Mouse (Mus musculus) fibroblast of lung, adult 2 months (primary cell): Measurements from ENCODE around the gene Fat3.

ENCODE experiments used
- DNase-seq: peaks from one replicate; pipeline ENCODE4 v3.0.0-alpha.2; 2011; ENCODE audit warnings: low read depth

Fat3 gene

GRCm38 (mm10) chr9:16437805-16438204 lies 63.3 kb downstream of the Fat3 start:
- no peak for DNase-seq

GRCm38 (mm10) chr9:16428589-16428988 lies 72.5 kb downstream of the Fat3 start:
- no peak for DNase-seq

DNA sequence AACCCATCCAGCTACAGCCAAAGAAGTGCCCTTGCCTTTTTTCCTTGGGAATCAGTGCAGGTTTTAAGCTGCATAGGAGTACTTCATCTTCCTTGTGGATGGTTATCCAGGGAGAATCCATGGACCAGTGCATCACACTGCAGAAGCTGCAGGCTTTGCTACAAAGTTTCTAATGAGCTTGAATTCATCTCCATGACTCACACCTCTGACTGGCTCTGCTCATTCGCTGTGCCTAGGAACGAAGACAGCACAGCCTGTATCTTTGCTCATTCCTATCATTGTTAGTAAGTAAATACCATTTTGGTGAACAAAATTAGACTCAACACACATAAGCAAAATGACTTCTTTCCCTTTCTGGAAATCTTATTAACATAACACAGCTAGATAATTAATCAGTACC lies 78.4 kb downstream of the Fat3 start:
- no peak for DNase-seq

DNA sequence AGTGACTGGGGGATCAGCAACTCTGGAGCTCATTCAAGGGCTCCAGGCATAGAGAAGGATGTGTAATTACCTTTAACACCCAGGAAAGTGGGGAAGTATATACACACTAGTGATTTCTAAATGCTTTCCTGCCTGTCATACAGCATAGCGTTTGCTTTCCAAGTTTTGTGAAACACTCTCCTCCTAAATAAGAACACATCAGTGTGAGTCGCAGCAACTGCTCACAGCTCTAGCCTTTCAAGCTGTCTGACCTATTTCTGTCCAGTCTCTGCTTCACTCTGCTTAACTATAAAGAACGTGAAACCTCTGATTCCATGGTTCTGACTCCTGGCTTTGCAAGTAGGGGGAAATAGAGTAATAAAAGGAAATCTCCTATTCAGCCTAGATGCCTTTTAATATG lies 98.3 kb downstream of the Fat3 start:
- DNase-seq: no peak

- DNase-seq: no peak
Measured at GRCm38 (mm10) chr9:16398734-16399686, 102.1 kb downstream of the Fat3 start.

- no peak for DNase-seq
Measured at GRCm38 (mm10) chr9:16389141-16389540, 111.9 kb downstream of the Fat3 start.

- no peak for DNase-seq
Measured at GRCm38 (mm10) chr9:16387527-16387926, 113.6 kb downstream of the Fat3 start.

GRCm38 (mm10) chr9:16363713-16364112 lies 137.4 kb downstream of the Fat3 start:
- DNase-seq: no peak

DNA sequence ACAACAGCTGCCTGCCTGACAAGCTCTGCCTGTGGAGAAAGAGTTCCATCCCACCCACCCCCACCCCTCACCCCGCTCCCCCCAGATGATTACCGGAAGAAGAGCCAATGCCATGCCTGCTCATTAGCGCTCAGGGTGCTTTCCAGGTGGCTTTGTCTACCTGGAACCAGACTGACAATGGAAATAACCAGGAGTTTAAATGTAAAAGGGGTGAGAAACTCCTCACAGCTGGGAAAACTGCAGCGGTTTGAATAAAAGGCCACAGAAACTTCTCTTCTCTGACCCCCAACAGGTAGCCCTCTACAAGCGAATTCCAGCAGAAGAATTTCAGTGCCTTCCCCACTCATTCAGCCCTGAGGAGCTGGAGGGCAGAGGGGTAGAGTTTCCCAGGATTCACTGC lies 139.3 kb downstream of the Fat3 start:
- DNase-seq: no peak

DNA sequence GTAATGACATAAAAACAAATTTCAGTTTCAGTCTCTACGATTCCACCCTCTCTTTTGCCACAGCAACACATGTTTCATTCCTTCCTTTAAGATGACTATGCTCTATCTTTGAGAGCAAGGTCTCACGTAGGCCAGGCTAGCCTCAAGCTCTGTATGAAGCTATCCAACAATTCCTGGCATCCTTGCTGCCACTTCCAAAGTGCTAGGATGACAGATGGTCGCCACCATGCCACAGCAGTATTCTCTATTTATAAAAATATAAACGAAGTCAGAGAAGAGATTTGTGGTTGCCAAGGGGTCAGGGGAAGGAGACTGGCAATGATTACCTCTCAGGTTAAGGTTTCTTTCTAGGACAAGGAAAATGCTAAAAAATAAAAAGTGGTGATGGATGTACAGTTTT lies 144.4 kb downstream of the Fat3 start:
- no peak for DNase-seq

DNA sequence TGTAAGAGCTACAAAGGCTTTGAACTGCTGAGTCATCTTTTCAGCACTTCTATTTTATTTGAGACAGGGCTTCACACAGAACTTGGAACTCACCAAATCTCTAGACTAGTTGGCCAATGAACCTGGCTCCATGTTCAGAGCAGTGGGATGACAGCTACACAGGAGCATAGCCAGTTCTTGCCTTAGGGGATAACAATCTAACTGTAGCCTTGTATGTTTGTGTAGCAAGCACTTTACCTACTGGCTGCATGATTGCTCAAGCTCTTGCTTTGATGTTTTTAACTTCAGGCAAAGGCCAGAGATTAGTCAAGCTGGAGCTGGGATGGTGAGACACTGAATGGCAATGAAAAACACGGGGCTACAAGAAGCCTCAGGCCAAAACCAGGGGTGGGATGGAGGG lies 146.2 kb downstream of the Fat3 start:
- no peak for DNase-seq

DNA sequence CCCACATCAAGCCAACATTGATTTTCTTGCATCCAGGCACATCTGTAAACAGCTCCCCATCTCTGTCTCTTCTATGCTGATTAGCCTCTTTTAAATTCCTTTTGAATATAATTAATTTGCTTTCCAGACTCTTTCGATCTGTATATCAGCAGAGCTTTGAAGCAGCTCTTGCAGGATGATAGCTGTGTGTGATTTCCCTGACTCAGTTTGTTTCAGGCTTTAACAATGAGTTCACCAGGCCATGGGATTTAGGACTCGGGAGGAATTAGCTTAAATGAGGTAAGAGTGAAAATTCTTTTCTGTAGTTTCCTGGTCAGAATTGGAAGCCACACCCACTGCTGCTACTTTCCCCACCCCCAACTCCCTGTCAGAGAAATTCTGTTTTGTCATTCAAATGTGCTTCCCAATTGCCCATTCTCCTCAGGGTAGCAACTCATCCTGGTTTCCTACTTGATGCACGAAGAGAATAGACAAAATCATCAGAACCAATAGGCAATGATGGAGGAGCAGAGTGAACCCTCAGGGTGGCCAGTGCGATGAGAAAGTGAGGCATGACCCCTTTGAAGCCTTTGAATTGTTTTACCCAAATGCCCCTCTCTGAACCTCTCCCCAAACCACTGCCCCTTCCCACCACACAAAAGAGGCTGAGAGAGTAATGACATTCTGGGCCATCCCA lies 147.9 kb downstream of the Fat3 start:
- DNase-seq: no peak

GRCm38 (mm10) chr9:16352486-16353048 lies 148.5 kb downstream of the Fat3 start:
- no peak for DNase-seq

- DNase-seq: no peak
Measured at GRCm38 (mm10) chr9:16344902-16345855, 155.9 kb downstream of the Fat3 start.

DNA sequence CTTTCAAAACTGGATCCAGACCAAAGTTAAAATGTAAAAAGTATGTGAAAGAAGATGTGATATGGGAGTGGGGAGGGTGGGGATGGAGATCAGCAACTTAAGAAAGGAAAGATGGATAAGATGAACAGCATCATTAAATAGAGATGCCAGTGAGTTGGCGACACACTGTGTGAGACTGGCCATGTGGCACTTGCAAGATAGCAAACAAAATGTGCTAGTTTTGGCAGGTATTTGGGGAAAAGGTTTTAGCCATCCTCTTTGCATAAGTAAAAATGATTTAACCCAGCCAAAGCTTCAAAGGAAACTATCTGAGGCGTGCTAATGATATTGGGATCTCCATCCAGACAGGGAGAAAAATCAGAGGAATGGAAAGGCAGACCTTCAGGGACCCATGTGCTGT lies 157.9 kb downstream of the Fat3 start:
- no peak for DNase-seq

- no peak for DNase-seq
Measured at GRCm38 (mm10) chr9:16342577-16342976, 158.5 kb downstream of the Fat3 start.

- DNase-seq: no peak
Measured at GRCm38 (mm10) chr9:16330290-16330984, 170.6 kb downstream of the Fat3 start.

DNA sequence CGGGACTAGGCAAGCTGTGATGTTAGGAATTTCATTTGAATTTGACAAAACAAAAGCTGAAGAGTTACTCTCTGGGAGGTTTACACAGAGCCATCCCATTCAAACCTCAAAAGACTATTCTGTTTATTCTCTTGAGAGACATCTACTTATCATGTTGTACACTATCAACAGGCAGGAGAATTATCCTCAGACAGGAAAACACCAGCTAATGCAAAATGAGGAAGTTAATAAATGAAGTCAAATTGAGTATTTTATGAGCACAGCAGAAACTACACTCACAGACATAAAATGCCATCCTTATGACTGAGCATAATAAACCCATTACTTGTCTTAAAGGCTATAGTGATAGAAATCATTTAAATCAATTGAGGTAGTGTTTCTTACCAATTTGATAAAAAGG lies 182.1 kb downstream of the Fat3 start:
- DNase-seq: no peak

DNA sequence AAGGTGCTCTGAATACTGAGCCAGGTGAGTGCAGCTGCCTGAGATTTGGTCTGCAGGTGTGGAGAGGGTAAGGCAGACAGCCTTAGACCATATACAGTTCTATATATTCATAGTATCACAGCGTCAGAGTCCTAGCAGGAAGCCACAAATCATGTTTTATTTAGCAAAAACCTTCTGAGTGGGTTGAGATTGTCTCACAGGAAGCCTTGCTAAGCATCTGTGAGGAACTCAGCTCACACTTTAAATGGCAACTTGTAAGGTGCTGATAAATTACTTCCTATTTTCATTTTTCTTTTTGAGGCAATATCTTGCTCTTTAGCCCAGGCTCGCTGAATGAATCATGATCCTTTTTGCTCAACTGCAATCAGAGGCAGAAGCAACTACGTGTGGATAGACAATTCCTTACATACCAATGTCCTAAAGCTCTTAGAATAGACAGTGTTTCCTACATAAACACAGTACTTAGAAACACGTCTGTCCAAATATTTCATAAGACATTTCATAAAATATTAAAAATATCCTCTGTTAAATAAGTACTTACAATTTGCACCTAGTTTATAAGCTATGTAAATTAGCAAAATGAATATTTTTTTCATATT lies 188.4 kb downstream of the Fat3 start:
- DNase-seq: no peak
